Mouse (Mus musculus): ENCODE data around the gene Yars2.

The Yars2 gene

DNA sequence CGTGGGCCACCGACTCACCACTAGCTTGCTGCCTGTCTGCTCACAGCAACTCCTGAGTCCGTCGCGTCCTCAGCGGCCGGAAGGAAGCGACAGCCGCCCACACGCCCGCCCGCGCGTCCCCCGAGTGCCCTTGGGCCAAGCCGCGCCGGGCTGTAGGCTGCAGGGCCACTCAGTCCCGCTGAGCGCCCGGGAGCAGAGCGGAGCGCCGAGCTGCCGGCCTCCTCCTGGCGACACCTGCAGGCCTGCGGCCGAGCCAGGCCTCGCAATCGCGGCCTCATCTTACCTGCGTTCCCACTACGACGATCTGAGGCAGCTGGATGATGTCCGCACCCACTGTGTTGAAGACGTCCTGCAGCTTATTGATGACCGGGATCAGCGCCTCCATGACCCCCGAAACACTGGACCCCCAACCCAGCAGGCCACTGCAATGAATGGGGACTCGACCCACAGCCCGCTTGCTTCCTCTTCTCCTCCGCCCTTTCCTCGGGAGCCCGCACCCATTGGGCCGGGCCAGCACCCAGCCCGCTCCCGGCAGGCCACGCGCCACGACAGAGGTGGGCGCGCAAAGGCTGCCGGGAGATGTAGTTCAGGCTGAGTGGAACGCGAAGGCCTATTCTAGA is 55.8 kb downstream of the Yars2 start, which contains the start of gene Dnm1l:
Gene Dnm1l (minus strand): TSS at position 479 of the 620 bp plus-strand sequence.
- no peak; the same call in 1 of the 2 replicates for TF ChIP-seq GATA4 (IDR thresholded peaks at IDR 0.05; ENCODE audit: insufficient replicate concordance, low read length)
